Mouse (Mus musculus) heart, adult 18-20 months (tissue): ENCODE data around the gene Eea1. TPM values are rescaled to one million over a fixed set of nuclear protein-coding genes. Genes with fewer than 3 reads are reported as not detected.
A peak's percentile ranks its signal among the peaks of the same experiment; 100 is the strongest.
"Not testable (repeated sequence)": the region's sequence is repeated elsewhere in the genome, so short reads cannot be mapped to it uniquely, and the experiment has no call there.

ENCODE experiments used
- DNase-seq, 2 experiments: peaks; one replicate each; pipeline ENCODE4 v3.0.0; 2021 to 2022; ENCODE audit warnings: mixed read lengths in 1 of 2
- long read RNA-seq, 2 experiments: library from polyadenylated mRNA; stranded (forward); transcript quantifications; one replicate each; pipeline ENCODE4 v2.0.0; 2021
- total RNA-seq, 2 experiments: library from RNA; stranded (reverse); gene quantifications; 2 replicates each; pipeline ENCODE4 v1.2.3; 2021

Eea1 gene
- total RNA-seq = 10 to 100 TPM; 32.7 to 37.2 TPM
- long read RNA-seq, experiment 1, full-length matches to known transcripts = 3 of 6 reads
- long read RNA-seq, experiment 1, partial matches to known transcripts = 1 of 6 reads
- long read RNA-seq, experiment 1, other reads (novel, unspliced or antisense) = 2 of 6 reads
- long read RNA-seq, experiment 2, full-length matches to known transcripts = 1 of 5 reads
- long read RNA-seq, experiment 2, partial matches to known transcripts = 2 of 5 reads
- long read RNA-seq, experiment 2, other reads (novel, unspliced or antisense) = 2 of 5 reads

DNA sequence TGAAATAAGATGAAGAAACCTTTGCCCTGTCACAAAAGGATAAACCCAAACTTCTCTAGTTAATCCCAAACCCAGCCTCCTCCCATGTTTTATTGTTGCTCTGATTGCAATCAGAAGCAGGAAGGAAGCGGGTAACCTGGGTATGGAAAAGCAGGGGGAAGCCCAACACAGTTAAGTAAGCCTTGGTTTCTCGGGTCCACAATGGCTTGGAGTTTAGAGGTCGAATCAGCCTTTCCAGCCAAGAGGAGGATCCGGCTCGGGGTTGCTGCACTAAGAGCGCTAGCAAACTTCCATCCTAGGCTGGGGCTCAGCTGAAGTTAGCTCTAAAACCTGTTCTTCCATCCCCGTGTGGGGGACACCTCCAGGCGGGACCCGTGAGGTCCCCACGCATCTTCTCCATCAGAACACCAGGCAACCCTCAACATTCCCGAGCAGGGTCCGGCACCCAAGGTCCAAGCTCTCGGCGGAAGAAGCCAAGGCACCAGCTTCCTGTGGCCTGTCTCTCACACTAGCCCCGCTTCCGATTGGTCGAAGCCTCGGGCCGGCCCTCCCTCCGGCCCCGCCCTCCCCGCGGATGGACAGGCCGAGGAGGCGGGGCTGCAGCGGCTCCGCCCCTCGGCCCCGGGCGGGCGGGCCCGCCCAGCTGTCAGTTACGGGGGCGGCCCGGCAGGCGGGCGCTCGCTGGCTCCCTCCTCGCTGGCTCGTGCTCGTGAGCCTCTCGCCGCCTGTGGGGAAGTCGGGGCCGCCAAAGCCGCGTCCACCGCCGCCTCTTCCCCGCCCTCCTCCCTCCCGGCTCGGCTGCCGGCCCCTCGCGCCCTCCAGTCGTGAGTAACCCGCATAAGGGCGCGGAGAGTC lies at the start of gene Eea1:
Gene Eea1 (plus strand): TSS at position 605 of the 855 bp plus-strand sequence.
- peak; percentile 92 to 95 for DNase-seq

DNA sequence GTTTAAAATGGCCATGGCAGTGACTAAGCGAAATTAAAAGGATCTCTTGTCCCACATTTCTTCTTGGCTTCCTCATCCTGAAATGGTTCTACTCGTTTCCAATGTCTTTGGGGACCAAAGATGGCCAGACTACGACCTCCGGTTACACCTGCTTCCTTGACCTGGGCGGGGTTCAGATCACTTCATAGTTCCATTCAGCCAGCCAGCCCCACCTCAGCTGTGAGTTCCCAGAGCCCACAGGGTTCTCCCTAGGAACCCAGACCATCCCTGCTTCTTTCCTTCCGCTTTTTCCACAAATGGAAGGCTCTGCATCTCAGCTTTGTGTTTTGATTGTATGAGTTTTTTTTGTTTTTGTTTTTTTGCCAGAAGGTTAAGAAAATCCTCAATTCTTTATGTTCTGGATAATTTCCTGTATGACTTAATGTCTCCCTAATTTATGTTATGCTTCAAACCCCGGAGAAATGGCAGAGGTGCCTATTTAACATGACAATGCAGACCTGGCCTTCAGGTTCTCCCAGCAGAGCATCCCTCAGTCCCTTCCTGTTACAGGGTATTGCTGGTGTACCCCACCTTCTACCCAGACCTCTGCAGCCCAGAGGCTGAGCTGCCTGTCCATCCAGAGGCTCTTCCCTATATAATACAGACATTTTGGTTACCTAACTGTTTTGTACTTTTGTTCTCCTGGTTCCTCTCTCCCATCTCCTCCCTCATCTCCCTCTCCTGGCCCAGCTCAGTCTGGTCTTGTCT lies 49.1 kb upstream of the Eea1 start:
- no peak for DNase-seq

DNA sequence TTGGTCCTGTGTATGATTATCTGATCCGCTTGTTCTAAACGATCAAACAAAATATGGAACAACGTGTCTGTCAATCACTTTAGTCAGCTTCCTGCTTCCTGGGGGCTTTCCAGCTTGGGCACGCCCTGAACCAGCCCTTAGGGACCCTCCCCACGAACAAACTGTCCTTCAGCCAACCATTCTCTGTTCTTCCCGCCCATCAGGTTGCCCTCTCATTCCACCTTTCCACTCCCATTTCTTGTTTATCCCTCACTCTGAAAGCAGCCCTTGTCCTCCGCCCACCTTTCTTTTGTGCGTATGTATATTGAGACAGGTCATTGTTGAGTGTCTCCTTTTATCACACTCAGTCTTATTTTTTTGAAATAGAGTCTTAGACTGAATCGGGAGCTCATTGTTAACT lies 48.3 kb upstream of the Eea1 start:
- no peak for DNase-seq

DNA sequence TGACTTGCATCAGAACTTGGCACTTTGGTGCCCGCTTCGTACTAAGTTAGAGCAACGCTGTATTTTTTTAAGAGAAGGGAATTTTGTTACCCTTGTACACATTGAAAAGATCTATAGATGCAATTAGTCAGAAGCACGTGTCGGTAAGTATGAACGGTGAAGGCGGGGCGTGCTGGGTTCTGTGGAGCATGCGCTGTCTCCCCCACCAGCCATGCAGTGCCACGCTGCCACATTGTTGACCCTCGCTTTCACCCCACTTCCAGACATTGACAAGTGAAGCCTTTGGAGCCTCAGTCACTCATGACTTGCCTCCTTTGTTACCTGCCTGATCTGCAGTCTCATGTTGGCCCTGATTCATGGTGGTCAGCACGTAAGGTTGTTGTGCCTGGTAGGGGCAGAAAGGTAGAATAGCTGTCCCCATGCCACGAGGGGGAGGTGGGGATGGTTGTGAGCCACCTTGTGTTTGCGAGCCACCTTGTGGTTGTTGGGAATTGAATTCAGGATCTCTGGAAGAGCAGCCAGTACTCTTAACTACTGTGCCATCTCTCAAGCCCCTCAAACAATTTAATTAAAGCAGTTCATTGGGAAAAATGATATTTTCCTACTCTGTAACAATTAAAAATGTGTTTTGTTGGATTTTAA lies 47.0 kb upstream of the Eea1 start:
- DNase-seq = no peak

DNA sequence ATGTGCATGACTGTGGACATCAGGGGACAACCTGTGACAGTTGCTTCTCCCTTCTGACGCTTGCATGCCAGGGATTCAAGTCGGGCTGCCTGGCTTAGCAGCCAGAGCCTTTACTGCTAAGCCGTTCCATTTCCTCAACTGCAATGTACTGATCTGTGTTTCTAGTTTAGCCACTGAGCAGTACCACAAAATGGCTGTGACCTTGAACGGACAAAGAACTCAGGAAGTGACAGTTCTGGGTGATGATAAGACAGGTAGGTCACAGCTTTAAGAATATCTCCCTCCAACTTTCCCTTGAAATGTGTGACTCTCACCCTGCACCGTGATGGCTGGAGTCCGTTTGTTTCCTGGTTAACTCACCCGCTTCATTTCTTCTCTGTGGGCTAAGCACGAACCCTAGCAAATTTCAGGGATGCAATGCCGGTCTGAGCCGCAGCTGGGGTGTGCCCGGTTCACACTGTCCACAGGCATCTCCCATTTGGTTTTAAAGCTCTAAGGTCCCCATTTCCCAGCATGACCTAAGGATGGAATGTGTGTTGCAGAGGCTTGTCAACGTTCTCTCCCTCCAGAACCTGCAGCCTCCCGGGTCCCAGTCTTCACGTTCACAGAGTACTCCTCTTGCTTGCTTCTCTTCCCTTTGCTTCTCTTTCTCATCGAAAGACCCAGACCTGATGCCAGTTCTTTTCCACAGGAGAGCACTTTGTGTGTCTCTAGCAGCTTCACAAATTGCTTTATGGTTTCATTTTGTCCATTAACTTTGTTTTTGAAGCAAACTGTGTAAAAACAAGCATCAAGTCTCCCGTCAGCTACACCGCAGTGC lies 46.2 kb upstream of the Eea1 start:
- no peak for DNase-seq

DNA sequence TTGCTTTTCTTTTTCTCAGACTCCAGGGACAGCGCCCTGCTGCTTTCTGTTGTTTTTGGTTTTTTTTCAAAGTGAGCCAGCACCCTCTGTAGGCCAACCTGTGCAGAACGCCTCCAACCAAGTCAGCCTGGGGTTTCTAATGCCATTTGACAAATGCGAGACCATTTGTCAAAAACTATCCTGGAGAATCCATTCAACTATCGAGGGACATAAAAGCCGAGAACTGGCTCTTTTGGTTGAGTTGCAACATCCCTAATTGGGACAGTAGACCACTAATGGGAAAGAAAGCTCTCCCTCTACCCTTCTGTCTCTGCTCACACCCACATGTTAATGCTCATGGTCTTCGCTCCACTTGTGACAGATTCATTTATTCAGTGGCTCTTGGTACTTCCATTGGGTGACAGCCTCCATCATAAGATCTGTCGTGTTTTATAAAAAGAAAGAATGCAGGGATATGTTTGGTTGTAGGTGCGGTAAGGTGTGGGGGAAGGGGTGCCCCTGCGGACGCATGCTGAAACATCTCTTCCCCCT lies 45.5 kb upstream of the Eea1 start:
- DNase-seq = peak; percentile 62 to 79

DNA sequence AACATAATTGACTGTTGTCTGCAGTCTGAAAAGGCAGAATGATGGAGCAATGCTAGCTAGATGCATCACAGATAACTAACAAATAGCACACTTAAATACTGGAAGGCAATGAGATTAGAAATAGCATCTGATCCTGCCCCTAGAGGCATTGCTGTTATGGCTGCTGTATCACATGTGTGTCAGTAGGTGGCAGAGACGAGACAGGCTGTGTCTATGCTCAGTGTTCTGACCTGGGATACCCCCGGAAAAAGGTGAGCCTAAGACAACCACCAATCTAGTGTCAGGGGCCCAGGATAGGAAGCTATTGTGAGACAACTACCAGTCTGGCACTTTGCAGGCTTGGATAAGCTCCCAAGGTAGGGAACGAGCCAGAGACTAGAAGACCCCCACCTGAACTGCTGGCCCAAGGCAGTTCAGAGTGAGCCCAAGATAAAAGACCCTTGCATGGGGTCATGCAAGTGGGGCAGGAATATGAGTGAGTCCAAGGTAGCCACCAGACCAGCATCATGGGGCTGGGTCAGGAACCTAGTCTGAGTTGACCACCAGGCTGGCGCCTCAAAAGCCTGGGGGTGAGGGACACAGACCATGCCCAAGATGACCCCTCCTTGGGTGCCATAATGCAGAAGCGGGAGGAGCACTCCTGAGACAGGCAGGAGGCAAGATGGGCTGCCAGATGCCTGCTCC lies 41.8 kb upstream of the Eea1 start:
- peak; percentile 31 to 35 for DNase-seq

DNA sequence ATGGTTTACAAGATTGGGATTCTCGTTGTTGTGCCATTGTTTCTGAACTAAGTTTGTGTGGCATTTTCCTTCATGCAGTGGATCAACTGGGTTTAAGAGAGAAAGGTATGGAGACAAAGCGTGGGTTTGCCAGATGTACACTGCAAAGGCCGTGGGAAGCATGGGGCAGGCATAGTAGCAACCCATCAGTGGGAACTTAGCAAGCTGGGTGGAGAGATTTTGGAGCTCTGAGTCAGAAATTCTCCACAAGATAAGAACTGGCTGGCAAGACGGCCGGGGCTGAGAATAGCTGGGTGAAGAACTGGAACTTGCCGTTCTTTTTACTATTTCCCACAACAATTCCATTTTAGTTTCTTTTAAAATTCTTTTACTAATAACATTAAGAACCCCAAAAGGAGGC lies 35.8 kb upstream of the Eea1 start:
- DNase-seq = no peak

DNA sequence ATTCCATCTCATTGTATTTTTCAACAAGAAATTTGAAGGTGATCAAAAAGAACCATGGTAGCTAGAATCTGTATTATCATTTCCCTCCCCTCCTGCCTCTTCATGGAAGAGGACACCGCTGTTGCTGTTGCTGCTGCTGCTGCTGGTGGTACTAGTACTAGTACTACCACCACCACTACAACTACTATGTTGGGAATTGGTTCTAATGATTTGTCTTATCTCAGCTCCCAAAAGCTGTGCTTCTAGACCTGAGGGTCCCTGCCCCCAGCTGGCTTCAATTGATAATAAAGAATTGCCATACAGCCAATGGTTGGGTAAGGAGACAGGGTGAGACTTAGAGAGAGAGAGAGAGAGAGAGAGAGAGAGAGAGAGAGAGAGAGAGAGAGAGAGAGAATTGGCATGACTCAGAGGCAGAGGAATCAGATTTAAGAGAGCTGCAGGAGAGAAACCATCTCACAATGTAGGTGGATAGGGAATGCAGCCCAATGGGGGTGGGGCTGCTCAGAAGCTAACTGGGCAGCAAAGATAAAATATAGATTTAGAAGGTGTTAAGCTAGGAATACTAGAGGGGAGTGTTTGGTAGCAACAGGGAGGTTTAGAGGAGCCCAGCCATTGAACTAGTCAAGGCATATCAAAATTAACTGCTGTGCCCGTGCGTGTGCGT lies 31.1 kb upstream of the Eea1 start:
- DNase-seq = no peak

DNA sequence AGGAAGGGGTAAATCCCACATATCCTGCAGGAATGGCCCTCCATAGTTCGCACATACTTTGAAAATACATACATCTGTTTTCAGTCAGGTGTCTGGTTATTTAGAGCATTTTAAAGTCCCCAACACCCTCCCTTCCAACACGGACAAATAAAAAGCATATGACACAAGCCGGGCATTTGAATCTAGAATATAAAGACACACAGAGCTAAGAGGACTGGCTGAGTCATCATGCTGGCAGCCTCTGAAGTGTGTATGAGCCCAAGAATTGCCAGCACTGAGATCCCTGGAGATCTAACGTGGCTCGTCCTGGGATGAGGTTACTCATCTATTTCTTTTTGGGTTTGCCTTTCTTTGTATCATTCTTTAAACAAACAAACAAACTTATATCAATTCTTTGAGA lies 29.4 kb upstream of the Eea1 start:
- no peak for DNase-seq

DNA sequence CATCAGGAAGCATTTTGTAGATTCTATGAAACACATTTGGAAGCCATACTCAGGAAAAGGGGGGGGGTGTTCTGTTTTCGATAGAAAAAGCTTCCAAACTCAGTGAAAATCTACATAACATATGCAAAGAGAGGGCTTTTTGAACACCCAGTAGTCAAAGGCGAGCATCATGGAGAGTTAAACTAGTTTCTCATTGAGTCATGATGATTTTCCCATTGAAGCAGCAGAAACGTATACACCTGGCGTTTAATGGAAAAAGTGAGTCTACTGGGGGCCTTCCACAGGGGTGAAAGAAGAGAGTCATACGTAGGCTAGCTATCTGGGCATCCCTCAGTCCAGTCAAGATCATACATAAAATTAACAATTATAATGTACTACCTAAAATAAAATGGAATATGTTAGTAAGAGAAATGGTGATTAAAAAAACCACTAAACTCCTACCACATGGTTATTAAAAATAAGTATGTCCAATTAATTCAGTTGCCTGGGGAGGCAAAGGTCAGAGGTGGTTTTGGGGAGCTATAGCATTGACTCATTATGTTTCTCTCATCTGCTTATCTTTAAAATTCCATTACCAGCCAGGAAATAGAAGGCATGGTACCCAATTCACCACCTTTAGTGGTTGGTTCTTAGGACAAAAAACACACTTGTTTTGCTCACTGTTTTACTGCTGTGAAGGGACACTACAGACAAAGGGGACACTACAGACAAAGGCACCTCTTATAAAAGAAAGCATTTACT lies 25.8 kb upstream of the Eea1 start:
- DNase-seq = no peak

DNA sequence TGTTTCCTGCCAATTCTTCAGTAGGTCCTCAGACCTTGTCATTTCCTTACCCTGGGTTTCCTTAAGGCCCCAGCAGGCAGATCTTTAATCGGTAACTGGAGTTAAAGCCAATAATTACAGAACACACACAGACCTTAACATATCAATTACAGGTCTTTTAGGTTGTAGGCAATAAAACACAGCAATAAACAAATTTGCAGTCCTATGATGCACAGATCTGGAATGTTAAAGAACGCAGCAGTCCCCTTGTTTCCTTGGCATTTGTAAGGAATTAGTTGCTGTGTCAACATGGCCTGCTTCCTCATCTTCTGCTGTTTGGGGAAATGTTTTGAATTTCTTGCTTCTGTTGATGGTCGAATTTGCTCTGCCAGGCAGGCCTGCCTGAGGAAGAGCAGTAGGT lies 21.7 kb upstream of the Eea1 start:
- DNase-seq = no peak

DNA sequence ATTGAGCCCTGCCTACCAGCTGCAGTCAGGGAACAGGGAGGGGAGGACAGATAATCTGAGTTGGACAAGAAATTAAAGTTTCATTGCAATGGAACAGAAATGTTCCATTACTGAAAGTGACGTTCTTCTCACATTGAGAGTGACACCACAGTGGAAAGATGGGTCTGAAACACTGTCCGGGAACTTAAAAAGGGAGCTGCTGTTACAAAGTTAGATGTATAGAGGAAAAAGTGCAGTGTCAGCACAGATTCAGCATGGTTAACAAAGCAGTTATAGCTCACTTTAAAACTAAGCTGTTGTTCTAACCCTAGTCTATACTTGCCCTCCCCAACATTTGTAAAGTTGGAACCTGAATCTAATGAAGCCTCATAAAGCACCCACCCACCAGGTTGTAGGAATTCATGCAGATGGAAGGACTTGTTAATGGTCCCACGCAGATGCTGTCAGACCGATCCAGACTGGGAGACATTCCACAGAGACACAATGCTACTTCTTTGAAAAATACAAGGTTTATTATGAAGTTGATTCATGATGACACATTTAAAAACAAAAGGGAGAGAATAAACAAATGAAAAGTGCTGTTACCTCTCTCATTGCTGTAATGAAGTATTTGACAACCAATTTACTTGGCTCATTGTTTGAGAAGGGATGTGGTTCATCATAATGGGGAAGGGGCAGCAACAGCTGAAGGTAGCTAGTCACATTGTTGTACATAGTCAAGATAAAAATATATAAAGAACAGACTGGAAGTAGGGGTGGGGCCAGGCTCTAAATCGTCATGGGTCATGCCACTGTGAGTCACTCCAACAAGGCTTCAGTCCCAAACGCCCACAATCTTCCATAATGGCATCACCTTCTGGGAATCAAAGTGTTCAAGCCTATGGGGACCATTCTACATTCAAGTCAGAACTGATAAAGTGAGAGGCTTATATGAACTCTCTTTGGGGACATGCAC lies 16.9 kb upstream of the Eea1 start:
- DNase-seq = no peak

DNA sequence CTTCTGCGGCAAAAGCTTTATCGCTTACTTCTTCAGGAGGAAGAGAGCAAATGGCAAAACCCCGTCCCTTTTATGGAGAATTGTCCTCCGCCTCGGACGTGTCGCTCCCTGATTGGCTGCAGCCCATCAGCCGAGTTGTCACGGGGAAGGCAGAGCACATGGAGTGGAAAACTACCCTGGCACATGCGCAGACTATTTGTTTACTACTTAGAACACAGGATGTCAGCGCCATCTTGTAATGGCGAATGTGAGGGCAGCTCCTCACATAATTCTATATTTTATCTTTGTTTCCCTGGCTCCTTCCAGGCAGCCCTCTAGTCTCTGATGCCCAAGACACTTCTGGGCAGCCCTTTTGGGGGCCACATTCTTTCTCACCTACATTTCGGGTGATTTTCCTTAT lies 6.8 kb upstream of the Eea1 start:
- DNase-seq = not testable (repeated sequence)

DNA sequence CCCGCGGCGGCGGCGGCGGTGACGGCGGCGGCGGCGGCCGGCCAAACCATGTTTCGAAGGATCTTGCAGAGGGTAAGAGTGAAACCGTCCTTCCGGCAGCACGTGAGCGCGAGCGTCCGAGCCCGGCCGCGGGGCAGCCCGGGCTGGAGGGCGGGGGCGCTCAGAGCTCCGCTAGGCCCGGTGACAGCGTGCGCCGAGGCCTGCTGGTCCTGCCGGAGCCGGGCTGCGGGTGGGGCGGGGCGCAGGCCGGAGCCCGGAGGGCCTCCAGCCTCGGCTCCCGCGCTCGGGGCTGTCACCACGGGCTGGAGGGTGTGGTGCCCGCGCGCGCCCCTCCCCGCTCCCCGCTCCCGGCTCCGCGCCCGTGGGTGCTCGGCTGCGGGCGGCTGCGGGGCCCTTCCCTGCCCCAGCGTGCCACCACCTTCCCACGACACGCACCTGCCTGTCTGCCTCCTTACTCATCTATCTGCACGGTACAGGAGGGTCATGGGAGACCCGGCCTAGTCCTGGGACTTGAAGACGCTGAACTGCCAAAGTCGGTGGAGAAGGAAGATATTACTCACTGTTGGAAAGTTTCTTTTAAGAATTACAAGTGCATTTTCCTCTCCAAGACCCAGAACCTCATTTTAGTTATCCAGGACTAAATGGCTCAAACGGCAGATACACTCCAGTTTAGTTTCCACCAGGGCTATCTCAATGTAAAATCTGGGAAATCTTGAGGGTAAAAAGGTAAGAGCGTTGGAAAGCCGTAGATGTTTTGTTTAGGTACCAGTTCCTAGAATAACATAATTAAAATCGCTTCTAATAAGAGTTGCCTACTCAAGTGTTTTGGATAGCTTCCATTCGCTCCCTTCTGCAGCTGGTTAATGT lies 684 bp downstream of the Eea1 start:
- no peak for DNase-seq

DNA sequence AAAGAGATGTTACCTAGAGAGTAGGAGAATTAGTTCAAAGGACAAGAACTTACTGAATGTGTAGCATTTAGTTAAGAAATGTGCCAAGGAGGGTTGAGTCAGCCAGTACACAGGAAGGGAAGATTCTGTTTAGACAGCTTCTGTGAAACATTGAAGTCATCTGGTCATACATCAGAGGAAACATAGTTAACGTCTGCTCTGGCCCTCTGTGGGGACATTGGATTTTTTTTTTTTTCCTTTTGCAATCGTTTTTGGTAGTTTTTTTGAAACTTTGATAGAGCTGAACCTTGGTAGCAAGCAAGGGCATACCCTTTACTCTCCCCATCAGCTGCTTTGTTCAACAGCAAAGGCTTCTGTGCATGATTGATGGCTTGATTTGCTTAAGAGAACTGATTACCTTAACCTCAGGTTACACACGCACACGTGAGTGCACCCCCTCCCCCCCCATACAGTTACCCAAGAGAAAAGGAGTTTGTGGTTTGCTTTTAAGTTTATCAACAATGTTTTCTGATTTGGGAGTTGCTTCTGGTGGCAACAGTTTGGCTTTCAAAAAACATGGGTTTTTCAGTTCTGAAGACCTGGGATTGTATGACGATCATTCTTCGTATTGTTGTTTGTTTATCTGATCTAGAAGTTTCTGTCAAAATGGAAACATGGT lies 1.4 kb downstream of the Eea1 start:
- peak in 1 of 2 experiments; percentile 23 for DNase-seq

DNA sequence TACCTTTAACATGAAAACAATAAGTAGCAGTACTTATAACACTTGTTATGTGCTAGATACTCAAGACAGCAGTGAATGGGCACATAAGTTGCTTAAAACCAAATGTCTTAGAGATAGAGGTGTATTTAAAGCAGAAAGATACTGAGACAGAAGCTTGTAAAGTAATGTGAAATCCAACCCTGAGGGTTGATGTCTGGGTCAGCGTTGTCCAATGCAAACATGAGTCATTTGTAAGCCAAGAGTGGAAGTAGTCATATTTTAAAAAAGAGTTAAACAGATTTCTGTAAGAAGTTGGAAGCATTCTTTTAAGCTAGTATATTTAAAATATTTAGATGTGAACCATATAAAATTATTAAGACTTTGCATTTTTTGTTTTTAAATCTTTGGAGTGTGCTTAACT lies 4.6 kb downstream of the Eea1 start:
- no peak for DNase-seq
